Mouse (Mus musculus) E14TG2a.4 (cell line): ENCODE measurements around the gene Clec2g.
"Not testable (repeated sequence)": the region's sequence is repeated elsewhere in the genome, so short reads cannot be mapped to it uniquely, and the experiment has no call there.

Experiments used
- CTCF ChIP-seq: conservative IDR thresholded peaks from 2 replicates; pipeline ENCODE4 v1.5.1; 2014; ENCODE audit warnings: low read length
- NANOG ChIP-seq: IDR thresholded peaks from 2 replicates; pipeline ENCODE4 v1.6.1; 2014; ENCODE audit warnings: borderline replicate concordance, low read length, mixed read lengths
- POU5F1 ChIP-seq: IDR thresholded peaks from 2 replicates; pipeline ENCODE4 v1.6.1; 2014; ENCODE audit warnings: low read length, borderline replicate concordance

- not testable (repeated sequence) for TF ChIP-seq CTCF, NANOG, POU5F1
Measured at GRCm38 (mm10) chr6:129012012-129012411, 77.8 kb downstream of the Clec2g start.
